Mouse (Mus musculus): ENCODE data around the gene Il1rap.

GRCm38 (mm10) chr16:26728139-26728538 lies 146.6 kb downstream of the Il1rap start:
- no peak for TF ChIP-seq POLR2AphosphoS5 (IDR thresholded peaks at IDR 0.05; ENCODE audit: borderline replicate concordance, low read depth, low read length)
- TF ChIP-seq CTCF (IDR thresholded peaks at IDR 0.05 in 2 of 3, conservative IDR thresholded peaks at IDR 0.05 in 1 of 3; ENCODE audit: control insufficient read depth in 1 of 3, insufficient read depth in 1 of 3, low read depth in 2 of 3, low read length in 3 of 3, poor library complexity in 1 of 3, severe bottlenecking in 1 of 3): no peak
- no peak for TF ChIP-seq ZKSCAN1 (IDR thresholded peaks at IDR 0.05; ENCODE audit: low read depth, low read length)
- no peak for TF ChIP-seq POLR2A (IDR thresholded peaks at IDR 0.05; ENCODE audit: control insufficient read depth in 1 of 2, insufficient read depth in 1 of 2, low read depth in 1 of 2, low read length in 2 of 2, poor library complexity in 1 of 2)
- no peak for TF ChIP-seq ELF1 (IDR thresholded peaks at IDR 0.05; ENCODE audit: low read depth, low read length)
- peak; percentile 11; the same call in 1 of the 2 replicates for TF ChIP-seq MEF2A (IDR thresholded peaks at IDR 0.05; ENCODE audit: extremely low read depth, insufficient replicate concordance, low read depth, low read length, poor library complexity, severe bottlenecking)
- no peak for TF ChIP-seq ZMIZ1 (IDR thresholded peaks at IDR 0.05; ENCODE audit: low read depth, low read length)
- no peak for TF ChIP-seq SIN3A (IDR thresholded peaks at IDR 0.05; ENCODE audit: low read length)
- no peak for TF ChIP-seq E2F4 (IDR thresholded peaks at IDR 0.05; ENCODE audit: borderline replicate concordance, low read depth, low read length)
- TF ChIP-seq NRF1 (IDR thresholded peaks at IDR 0.05; ENCODE audit: insufficient read depth, low read depth, low read length, poor library complexity, severe bottlenecking): no peak
- TF ChIP-seq NELFE (IDR thresholded peaks at IDR 0.05; ENCODE audit: low read depth, low read length): no peak
- TF ChIP-seq TAL1 (IDR thresholded peaks at IDR 0.05; ENCODE audit: low read length): no peak

Measured in MEL (cell line).